Mouse (Mus musculus) thymus, postnatal 4 days (tissue): Measurements from ENCODE around the gene Psme3.
"Not testable (repeated sequence)": the region's sequence is repeated elsewhere in the genome, so short reads cannot be mapped to it uniquely, and the experiment has no call there.

Experiments
- DNase-seq: peaks from one replicate; pipeline ENCODE4 v3.0.0; 2021

The Psme3 gene

GRCm38 (mm10) chr11:101314567-101314966 lies 1.4 kb upstream of the Psme3 start:
- no peak for DNase-seq

- DNase-seq = no peak
These were observed 847 bp upstream of the Psme3 start for GRCm38 (mm10) chr11:101315082-101315650.

GRCm38 (mm10) chr11:101316501-101316917 lies 496 bp downstream of the Psme3 start:
- DNase-seq = no peak

- peak; percentile 77 for DNase-seq
These were observed 7.6 kb downstream of the Psme3 start for GRCm38 (mm10) chr11:101323609-101324008.

GRCm38 (mm10) chr11:101324763-101325162 lies 8.8 kb downstream of the Psme3 start, which contains the start of gene Aoc2:
Aoc2 (plus strand) TSS chr11:101325063.
- DNase-seq = no peak

- not testable (repeated sequence) for DNase-seq
These were observed 9.2 kb downstream of the Psme3 start for GRCm38 (mm10) chr11:101325201-101325600.

GRCm38 (mm10) chr11:101326147-101326546 lies 10.1 kb downstream of the Psme3 start:
- no peak for DNase-seq

GRCm38 (mm10) chr11:101327311-101327710 lies 11.3 kb downstream of the Psme3 start:
- DNase-seq = no peak

GRCm38 (mm10) chr11:101328941-101329635 lies 13.1 kb downstream of the Psme3 start:
- DNase-seq = no peak

- no peak for DNase-seq
These were observed 14.4 kb downstream of the Psme3 start, which contains the start of gene Aoc3 for GRCm38 (mm10) chr11:101330371-101330924. Aoc3 (plus strand) TSS chr11:101330605.

- not testable (repeated sequence) for DNase-seq
These were observed 14.9 kb downstream of the Psme3 start for GRCm38 (mm10) chr11:101330961-101331360.

GRCm38 (mm10) chr11:101332537-101332936 lies 16.5 kb downstream of the Psme3 start:
- no peak for DNase-seq

- DNase-seq = no peak
These were observed 18.0 kb downstream of the Psme3 start for GRCm38 (mm10) chr11:101334023-101334422.

GRCm38 (mm10) chr11:101334516-101334915 lies 18.5 kb downstream of the Psme3 start:
- no peak for DNase-seq

GRCm38 (mm10) chr11:101335685-101336084 lies 19.7 kb downstream of the Psme3 start:
- DNase-seq = peak; percentile 64

- DNase-seq = peak; percentile 49
These were observed 22.2 kb downstream of the Psme3 start for GRCm38 (mm10) chr11:101338123-101338760.

GRCm38 (mm10) chr11:101347083-101347775 lies 31.2 kb downstream of the Psme3 start:
- no peak for DNase-seq

- DNase-seq = no peak
These were observed 32.8 kb downstream of the Psme3 start for GRCm38 (mm10) chr11:101348774-101349173.

- no peak for DNase-seq
These were observed 33.2 kb downstream of the Psme3 start for GRCm38 (mm10) chr11:101349216-101349615.

GRCm38 (mm10) chr11:101351100-101351720 lies 35.2 kb downstream of the Psme3 start:
- no peak for DNase-seq

- no peak for DNase-seq
These were observed 35.7 kb downstream of the Psme3 start for GRCm38 (mm10) chr11:101351721-101352111.

- no peak for DNase-seq
These were observed 37.4 kb downstream of the Psme3 start for GRCm38 (mm10) chr11:101353436-101353835.
